Mouse (Mus musculus): ENCODE data around the gene Jmjd8. TPM values are rescaled to one million over a fixed set of nuclear protein-coding genes. Genes with fewer than 3 reads are reported as not detected.

Jmjd8 gene
- polyA plus RNA-seq, 1 experiment from 2014 or later, result 55.6 TPM

DNA sequence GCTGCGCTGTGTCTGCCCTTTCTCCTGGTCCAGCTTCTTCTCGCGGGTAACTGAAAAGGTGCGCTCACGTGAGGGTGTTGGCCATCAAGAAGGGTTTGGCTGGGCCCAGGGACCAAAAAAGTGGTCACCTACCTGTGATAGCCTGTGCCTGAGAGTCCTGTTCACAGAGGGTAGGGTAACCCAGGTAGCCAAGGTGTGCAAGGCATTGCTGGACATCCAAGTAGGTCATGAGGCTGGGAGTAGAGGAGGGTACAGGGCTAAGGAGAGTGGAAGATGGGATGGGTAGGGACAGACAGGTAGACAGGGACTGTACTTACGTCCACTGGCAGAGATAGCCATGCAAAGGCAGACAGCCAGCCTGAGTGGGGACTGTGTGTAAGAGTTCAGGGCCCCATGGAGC is 11.9 kb downstream of the Jmjd8 start:
- Histone ChIP-seq H3K36me3 (ENCODE audit: control insufficient read depth, insufficient read depth, low read length) (peaks cover 23% of the 10 kb centered on the region), H3K4me2 (ENCODE audit: low read depth) (no peak overlapping the region), H3K27ac (ENCODE audit: low read depth, low read length) (no peak overlapping the region), H3K27me3 (ENCODE audit: control insufficient read depth, insufficient read depth, low read length) (no peaks in the 10 kb centered on the region), H3K4me1 (ENCODE audit: control insufficient read depth, insufficient read depth, low read length) (peaks cover 30% of the 10 kb centered on the region), H3K4me3 (ENCODE audit: low read depth, low read length) (no peak overlapping the region), H3K9me3 (ENCODE audit: control insufficient read depth, low read length) (no peaks in the 10 kb centered on the region), H3K9ac (ENCODE audit: low read length) (no peak overlapping the region)
- no peak for ATAC-seq (ENCODE audit: insufficient read depth, low FRiP score, low TSS enrichment)
- no peak for DNase-seq (ENCODE audit: low spot score)
- 98% methylated on average over 6 of the region's 6 CpGs for WGBS

DNA sequence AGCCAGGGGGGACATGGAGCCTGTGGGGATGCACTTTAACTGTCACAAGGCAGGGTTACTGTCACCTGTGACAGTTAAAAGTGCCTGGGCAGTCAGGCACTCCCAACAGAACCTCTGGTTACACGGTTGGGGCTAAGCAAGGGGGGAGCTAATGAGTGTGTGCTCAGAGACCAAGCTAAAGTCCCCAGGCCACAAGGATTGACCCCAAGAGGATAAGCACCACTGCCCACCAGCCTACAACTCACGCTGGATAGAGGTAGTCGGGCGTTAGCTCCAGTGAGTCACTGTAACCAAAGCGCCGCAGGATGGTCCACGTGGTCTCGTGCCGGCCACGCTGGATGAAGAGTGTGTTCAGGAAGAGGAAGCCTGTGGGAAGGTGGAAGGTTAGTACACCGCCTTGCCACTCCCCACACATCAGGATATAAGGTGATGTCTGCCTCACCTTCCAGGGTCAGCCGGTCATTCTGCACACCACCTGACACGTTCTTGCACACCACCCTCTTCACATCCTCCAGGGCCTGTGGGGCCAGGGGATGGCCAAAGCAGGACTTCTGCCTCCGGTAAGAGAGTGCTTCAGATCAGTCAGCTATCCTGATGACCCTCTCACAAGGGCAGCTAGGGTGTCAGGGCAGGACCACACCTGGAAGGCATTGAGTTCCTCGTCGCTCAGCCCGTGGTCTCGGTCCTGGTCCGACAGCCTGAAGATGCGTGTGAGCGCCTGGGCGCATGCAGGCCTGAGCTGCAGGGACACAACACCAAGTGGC is 12.6 kb downstream of the Jmjd8 start, which contains the start of gene Gm20683:
Gm20683 (minus strand) TSS at position 647 of the 764 bp plus-strand sequence.
- Histone ChIP-seq H3K36me3 (ENCODE audit: control insufficient read depth, insufficient read depth, low read length) (peaks cover 23% of the 10 kb centered on the region), H3K9me3 (ENCODE audit: control insufficient read depth, low read length) (no peaks in the 10 kb centered on the region), H3K4me3 (ENCODE audit: low read depth, low read length) (no peak within 1 kb of the TSS), H3K27me3 (ENCODE audit: control insufficient read depth, insufficient read depth, low read length) (no peaks in the 10 kb centered on the region), H3K9ac (ENCODE audit: low read length) (no peak within 1 kb of the TSS), H3K27ac (ENCODE audit: low read depth, low read length) (no peak within 1 kb of the TSS), H3K4me2 (ENCODE audit: low read depth) (no peak within 1 kb of the TSS), H3K4me1 (ENCODE audit: control insufficient read depth, insufficient read depth, low read length) (peaks cover 28% of the 10 kb centered on the region)
- ATAC-seq (ENCODE audit: insufficient read depth, low FRiP score, low TSS enrichment) (no peak), DNase-seq (ENCODE audit: low spot score) (no peak)
- 93% methylated on average over 22 of the region's 22 CpGs for WGBS

DNA sequence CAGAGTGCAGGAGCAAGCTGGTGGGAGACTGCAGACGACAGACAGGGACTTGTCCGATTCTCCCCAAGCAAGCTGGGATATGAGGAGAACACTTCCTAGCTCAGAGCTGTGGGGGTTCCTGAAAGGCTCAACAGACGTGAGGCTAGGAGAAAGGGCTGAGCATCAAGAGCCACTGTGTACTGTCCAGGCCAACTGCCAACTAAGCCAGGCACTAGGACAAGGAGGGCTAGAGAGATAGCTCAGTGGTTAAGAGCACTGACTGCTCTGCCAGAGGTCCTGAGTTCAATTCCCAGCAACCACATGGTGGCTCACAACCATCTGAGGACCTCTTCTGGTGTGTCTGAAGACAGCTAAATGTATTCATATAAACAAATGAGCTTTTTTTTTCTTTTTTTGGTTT is 13.8 kb downstream of the Jmjd8 start:
- Histone ChIP-seq H3K4me2 (ENCODE audit: low read depth) (no peak overlapping the region), H3K9me3 (ENCODE audit: control insufficient read depth, low read length) (no peaks in the 10 kb centered on the region), H3K9ac (ENCODE audit: low read length) (no peak overlapping the region), H3K27ac (ENCODE audit: low read depth, low read length) (no peak overlapping the region), H3K36me3 (ENCODE audit: control insufficient read depth, insufficient read depth, low read length) (peaks cover 23% of the 10 kb centered on the region), H3K27me3 (ENCODE audit: control insufficient read depth, insufficient read depth, low read length) (no peaks in the 10 kb centered on the region), H3K4me3 (ENCODE audit: low read depth, low read length) (no peak overlapping the region), H3K4me1 (ENCODE audit: control insufficient read depth, insufficient read depth, low read length) (peaks cover 16% of the 10 kb centered on the region)
- ATAC-seq (ENCODE audit: insufficient read depth, low FRiP score, low TSS enrichment), result no peak
- DNase-seq (ENCODE audit: low spot score), result no peak
- 85% methylated on average over 3 of the region's 3 CpGs for WGBS

- H3K4me3 ChIP-seq (ENCODE audit: low read depth, low read length), result peak overlapping the region; percentile 93
- no peak overlapping the region for H3K27ac ChIP-seq (ENCODE audit: low read depth, low read length)
- 94% methylated on average over 4 of the region's 4 CpGs for WGBS
- H3K4me2 ChIP-seq (ENCODE audit: low read depth), result peak overlapping the region; percentile 89
- H3K9me3 ChIP-seq (ENCODE audit: control insufficient read depth, low read length), result no peaks in the 10 kb centered on the region
- peaks cover 23% of the 10 kb centered on the region for H3K36me3 ChIP-seq (ENCODE audit: control insufficient read depth, insufficient read depth, low read length)
- DNase-seq (ENCODE audit: low spot score) (no peak), ATAC-seq (ENCODE audit: insufficient read depth, low FRiP score, low TSS enrichment) (no peak)
- H3K27me3 ChIP-seq (ENCODE audit: control insufficient read depth, insufficient read depth, low read length), result no peaks in the 10 kb centered on the region
- H3K4me1 ChIP-seq (ENCODE audit: control insufficient read depth, insufficient read depth, low read length), result peaks cover 10% of the 10 kb centered on the region
- no peak overlapping the region; the same call in 1 of the 2 replicates for H3K9ac ChIP-seq (ENCODE audit: low read length)
Observed at GRCm38 (mm10) chr17:25843122-25843521, 14.5 kb downstream of the Jmjd8 start.

GRCm38 (mm10) chr17:25843636-25844395 is 15.1 kb downstream of the Jmjd8 start:
- Histone ChIP-seq H3K9ac (ENCODE audit: low read length) (peak overlapping the region; percentile 81), H3K27ac (ENCODE audit: low read depth, low read length) (peak overlapping the region; percentile 60), H3K9me3 (ENCODE audit: control insufficient read depth, low read length) (no peaks in the 10 kb centered on the region), H3K4me1 (ENCODE audit: control insufficient read depth, insufficient read depth, low read length) (peaks cover 8% of the 10 kb centered on the region; the same call in 1 of the 2 replicates), H3K4me3 (ENCODE audit: low read depth, low read length) (peak overlapping the region; percentile 93), H3K36me3 (ENCODE audit: control insufficient read depth, insufficient read depth, low read length) (peaks cover 23% of the 10 kb centered on the region), H3K4me2 (ENCODE audit: low read depth) (peak overlapping the region; percentile 89), H3K27me3 (ENCODE audit: control insufficient read depth, insufficient read depth, low read length) (no peaks in the 10 kb centered on the region)
- 4% methylated on average over 38 of the region's 38 CpGs for WGBS
- ATAC-seq (ENCODE audit: insufficient read depth, low FRiP score, low TSS enrichment) (peak; percentile 11; the same call in 1 of the 2 replicates), DNase-seq (ENCODE audit: low spot score) (no peak)

DNA sequence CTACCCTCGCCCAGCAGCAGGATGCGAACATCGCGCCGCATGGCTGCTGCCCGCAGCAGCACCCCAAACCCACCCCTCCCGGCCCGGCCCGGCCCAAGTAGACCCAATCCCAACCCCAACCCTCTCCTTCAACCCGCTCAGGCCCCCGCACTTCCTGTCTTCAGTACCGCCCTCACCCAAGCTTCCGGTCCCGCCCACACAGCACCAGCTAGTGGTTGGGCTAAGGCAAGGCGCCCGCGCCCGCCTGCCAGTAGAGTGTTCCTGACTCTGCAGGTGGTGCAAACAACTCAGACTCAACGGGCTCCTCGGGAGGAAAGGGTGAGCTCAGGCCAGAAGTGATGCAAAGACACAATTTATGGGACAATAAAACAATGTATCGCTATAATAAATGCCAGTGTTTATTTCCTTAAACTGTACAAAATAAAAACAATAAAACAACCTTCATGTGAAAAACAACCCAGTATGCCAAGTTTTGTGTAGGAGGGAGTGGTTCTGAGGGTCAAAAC is 15.8 kb downstream of the Jmjd8 start, which contains the start of gene Rhot2:
Rhot2 (minus strand) TSS at position 456 of the 506 bp plus-strand sequence.
- H3K36me3 ChIP-seq (ENCODE audit: control insufficient read depth, insufficient read depth, low read length), result peaks cover 19% of the 10 kb centered on the region
- peaks cover 8% of the 10 kb centered on the region; the same call in 1 of the 2 replicates for H3K4me1 ChIP-seq (ENCODE audit: control insufficient read depth, insufficient read depth, low read length)
- peak within 1 kb of the TSS; percentile 81 for H3K9ac ChIP-seq (ENCODE audit: low read length)
- ATAC-seq (ENCODE audit: insufficient read depth, low FRiP score, low TSS enrichment) (peak; percentile 92), DNase-seq (ENCODE audit: low spot score) (peak; percentile 91)
- no peaks in the 10 kb centered on the region for H3K9me3 ChIP-seq (ENCODE audit: control insufficient read depth, low read length)
- H3K27ac ChIP-seq (ENCODE audit: low read depth, low read length), result peak within 1 kb of the TSS; percentile 60
- peak within 1 kb of the TSS; percentile 89 for H3K4me2 ChIP-seq (ENCODE audit: low read depth)
- 1% methylated on average over 18 of the region's 21 CpGs for WGBS
- H3K4me3 ChIP-seq (ENCODE audit: low read depth, low read length), result peak within 1 kb of the TSS; percentile 93
- no peaks in the 10 kb centered on the region for H3K27me3 ChIP-seq (ENCODE audit: control insufficient read depth, insufficient read depth, low read length)

DNA sequence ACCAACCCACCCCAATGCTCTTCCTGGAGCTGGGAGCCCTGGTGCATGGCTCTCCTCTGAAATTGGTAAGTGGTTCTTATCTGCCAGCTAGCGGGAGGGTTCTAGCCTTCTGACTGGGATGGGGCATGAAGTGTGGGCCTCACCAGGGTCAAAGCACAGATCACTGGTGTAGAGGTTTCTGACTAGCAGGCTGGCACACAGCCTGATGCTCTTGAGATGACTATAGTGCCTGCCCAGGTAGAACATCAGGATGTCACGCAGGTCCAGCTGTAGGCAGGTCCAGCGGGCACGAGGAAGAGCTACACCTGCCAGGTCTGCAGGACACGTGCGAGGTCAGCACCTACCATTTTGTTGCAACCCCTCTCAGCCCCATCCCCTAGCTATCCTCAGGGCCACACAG is 31.6 kb downstream of the Jmjd8 start:
- Histone ChIP-seq H3K4me3 (ENCODE audit: low read depth, low read length) (0 out of 2 replicates have a peak overlapping the region, but pooled peaks have one; percentile 60), H3K4me1 (ENCODE audit: control insufficient read depth, insufficient read depth, low read length) (peaks cover 11% of the 10 kb centered on the region), H3K36me3 (ENCODE audit: control insufficient read depth, insufficient read depth, low read length) (no peaks in the 10 kb centered on the region; the same call in 1 of the 2 replicates), H3K27ac (ENCODE audit: low read depth, low read length) (no peak overlapping the region), H3K27me3 (ENCODE audit: control insufficient read depth, insufficient read depth, low read length) (no peaks in the 10 kb centered on the region), H3K4me2 (ENCODE audit: low read depth) (peak overlapping the region; percentile 88), H3K9me3 (ENCODE audit: control insufficient read depth, low read length) (no peaks in the 10 kb centered on the region), H3K9ac (ENCODE audit: low read length) (peak overlapping the region; percentile 84)
- DNase-seq (ENCODE audit: low spot score) (no peak), ATAC-seq (ENCODE audit: insufficient read depth, low FRiP score, low TSS enrichment) (no peak)
- 87% methylated on average over 6 of the region's 6 CpGs for whole genome bisulfite sequencing

DNA sequence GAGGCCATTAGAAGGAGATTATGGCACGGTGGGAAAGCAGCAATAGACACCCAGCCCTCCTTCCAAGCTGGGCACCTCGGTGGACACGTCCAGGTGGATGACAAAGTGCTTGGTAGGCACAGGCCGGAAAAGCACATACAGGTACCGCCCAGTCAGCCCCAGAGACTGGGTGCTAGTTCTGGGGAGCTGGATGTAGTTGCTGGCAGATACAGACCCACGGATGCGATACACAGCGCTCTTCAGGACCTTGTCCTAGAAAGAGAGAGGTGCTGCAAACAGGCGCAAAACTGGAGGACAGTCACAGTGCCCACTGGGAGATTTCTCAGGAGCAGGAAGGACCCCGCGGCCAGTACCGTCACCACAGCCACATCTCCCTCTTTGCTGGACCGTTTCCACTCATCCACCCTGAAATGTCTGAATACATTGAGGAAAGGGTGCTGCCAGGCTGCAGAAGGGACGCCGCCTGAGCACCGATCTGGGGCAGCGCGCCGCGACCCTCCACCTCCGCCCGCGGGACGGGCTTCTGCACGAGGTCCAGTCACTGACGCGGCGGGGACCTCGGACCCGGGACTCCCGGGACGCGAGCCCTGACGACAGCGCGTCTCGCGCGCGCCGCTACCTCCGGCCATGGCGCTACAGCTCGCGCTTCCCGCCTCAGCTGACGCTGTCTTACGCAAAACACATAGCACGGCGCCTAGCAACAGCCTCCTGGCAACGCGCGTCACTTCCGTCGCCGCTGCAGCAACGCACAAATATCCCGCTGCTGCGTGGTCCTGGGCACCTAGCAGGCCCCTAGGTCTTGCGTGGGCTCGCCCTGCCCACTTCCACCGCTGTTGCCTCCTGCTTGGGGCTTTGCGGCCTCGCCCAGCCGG is 32.4 kb downstream of the Jmjd8 start, which contains the start of gene Wdr90:
Wdr90 (minus strand) TSS at position 670 of the 872 bp plus-strand sequence.
- WGBS, result 4% methylated on average over 65 of the region's 65 CpGs
- Histone ChIP-seq H3K27me3 (ENCODE audit: control insufficient read depth, insufficient read depth, low read length) (no peaks in the 10 kb centered on the region), H3K4me2 (ENCODE audit: low read depth) (peak within 1 kb of the TSS; percentile 88)

More for the DNA sequence above, 32.4 kb downstream of the Jmjd8 start, which contains the start of gene Wdr90:
- peaks cover 11% of the 10 kb centered on the region for H3K4me1 ChIP-seq (ENCODE audit: control insufficient read depth, insufficient read depth, low read length)
- peak; percentile 92 for ATAC-seq (ENCODE audit: insufficient read depth, low FRiP score, low TSS enrichment)
- H3K9ac ChIP-seq (ENCODE audit: low read length), result peak within 1 kb of the TSS; percentile 84
- peak; percentile 95 for DNase-seq (ENCODE audit: low spot score)
- H3K27ac ChIP-seq (ENCODE audit: low read depth, low read length), result peak within 1 kb of the TSS; percentile 76
- no peaks in the 10 kb centered on the region for H3K9me3 ChIP-seq (ENCODE audit: control insufficient read depth, low read length)
- H3K36me3 ChIP-seq (ENCODE audit: control insufficient read depth, insufficient read depth, low read length), result no peaks in the 10 kb centered on the region; the same call in 1 of the 2 replicates
- H3K4me3 ChIP-seq (ENCODE audit: low read depth, low read length), result peak within 1 kb of the TSS; percentile 60

All from neural tube, embryonic 11.5 days (tissue).